Mouse (Mus musculus): ENCODE results near the gene Tbccd1. TPM values are rescaled to one million over a fixed set of nuclear protein-coding genes. Genes with fewer than 3 reads are reported as not detected.
"Not testable (repeated sequence)": the region's sequence is repeated elsewhere in the genome, so short reads cannot be mapped to it uniquely, and the experiment has no call there.

Tbccd1 gene
- polyA plus RNA-seq, 1 experiment from 2014 or later = 28.9 TPM

DNA sequence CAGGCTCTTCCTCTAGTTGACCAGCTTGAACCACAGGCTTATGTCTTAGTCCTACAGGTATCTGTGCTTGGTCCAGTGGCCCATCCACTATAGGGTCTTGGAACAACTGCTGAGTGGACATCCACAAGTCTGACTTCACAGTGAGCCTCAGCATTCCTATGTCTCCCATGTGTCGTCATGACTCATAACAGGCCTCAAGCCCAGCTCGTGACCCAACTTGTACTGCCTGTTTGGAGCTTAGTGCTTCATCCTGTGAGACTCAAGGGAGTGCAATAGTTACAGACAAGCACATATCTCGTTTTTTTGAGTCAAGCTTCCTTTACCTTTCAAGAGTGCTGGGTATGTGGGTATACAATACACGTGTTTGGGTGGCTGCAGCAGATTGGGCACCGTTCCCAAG, 74.8 kb downstream of the Tbccd1 start:
- no peak overlapping the region for H3K9ac ChIP-seq (ENCODE audit: low read length)
- H3K27ac ChIP-seq (ENCODE audit: low read depth) = no peak overlapping the region
- H3K36me3 ChIP-seq (ENCODE audit: control insufficient read depth, insufficient read depth, low read length) = no peaks in the 10 kb centered on the region
- H3K9me3 ChIP-seq (ENCODE audit: control insufficient read depth, low read length) = no peaks in the 10 kb centered on the region
- no peak overlapping the region for H3K4me2 ChIP-seq (ENCODE audit: low read length)
- no peaks in the 10 kb centered on the region for H3K4me1 ChIP-seq (replicated peaks; ENCODE audit: control insufficient read depth, insufficient read depth, low read length)
- no peak for DNase-seq (ENCODE audit: low spot score)
- no peaks in the 10 kb centered on the region for H3K27me3 ChIP-seq (replicated peaks; ENCODE audit: control insufficient read depth, insufficient read depth, low read length)
- ATAC-seq (replicated peaks; ENCODE audit: low FRiP score, low TSS enrichment, low read depth) = no peak
- H3K4me3 ChIP-seq (ENCODE audit: low read depth, low read length) = no peak overlapping the region
- WGBS = 79% methylated on average over 5 of the region's 5 CpGs

DNA sequence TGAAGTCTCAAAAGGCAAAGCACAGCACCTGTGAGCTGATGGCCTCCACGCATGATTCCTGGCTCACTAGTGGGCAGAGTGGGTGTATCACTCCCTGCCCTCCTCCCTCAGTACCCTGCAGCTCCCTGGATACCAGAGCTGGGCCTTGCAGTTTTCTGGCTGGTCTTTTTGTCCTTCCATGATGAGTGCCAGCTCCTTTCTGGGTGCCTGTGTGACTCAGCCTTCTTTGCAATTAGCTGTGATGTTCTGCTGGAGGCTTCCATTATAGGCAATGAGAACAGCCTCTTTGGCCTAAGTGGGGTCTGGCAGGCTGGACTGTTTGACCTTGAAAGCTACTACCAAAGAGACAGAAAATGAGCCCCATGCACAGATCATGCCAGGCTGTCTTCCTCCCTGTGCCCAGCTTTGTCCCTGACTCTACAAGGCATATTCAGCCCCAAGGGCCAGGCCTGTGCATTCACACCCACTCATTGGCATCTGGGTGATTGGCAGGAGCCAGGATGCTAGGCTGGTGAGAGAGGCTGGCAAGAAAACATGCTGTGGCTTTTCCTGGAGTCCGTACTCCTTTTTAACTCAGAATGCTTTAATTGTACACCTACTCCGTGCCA, 78.1 kb downstream of the Tbccd1 start:
- no peaks in the 10 kb centered on the region for H3K4me1 ChIP-seq (replicated peaks; ENCODE audit: control insufficient read depth, insufficient read depth, low read length)
- H3K9me3 ChIP-seq (ENCODE audit: control insufficient read depth, low read length) = no peaks in the 10 kb centered on the region
- H3K4me2 ChIP-seq (ENCODE audit: low read length) = no peak overlapping the region
- DNase-seq (ENCODE audit: low spot score) (no peak), ATAC-seq (replicated peaks; ENCODE audit: low FRiP score, low TSS enrichment, low read depth) (no peak)
- WGBS = 86% methylated on average over 3 of the region's 3 CpGs
- H3K4me3 ChIP-seq (ENCODE audit: low read depth, low read length) = no peak overlapping the region
- H3K27me3 ChIP-seq (replicated peaks; ENCODE audit: control insufficient read depth, insufficient read depth, low read length) = no peaks in the 10 kb centered on the region
- H3K36me3 ChIP-seq (ENCODE audit: control insufficient read depth, insufficient read depth, low read length) = no peaks in the 10 kb centered on the region
- H3K27ac ChIP-seq (ENCODE audit: low read depth) = no peak overlapping the region
- H3K9ac ChIP-seq (ENCODE audit: low read length) = no peak overlapping the region

DNA sequence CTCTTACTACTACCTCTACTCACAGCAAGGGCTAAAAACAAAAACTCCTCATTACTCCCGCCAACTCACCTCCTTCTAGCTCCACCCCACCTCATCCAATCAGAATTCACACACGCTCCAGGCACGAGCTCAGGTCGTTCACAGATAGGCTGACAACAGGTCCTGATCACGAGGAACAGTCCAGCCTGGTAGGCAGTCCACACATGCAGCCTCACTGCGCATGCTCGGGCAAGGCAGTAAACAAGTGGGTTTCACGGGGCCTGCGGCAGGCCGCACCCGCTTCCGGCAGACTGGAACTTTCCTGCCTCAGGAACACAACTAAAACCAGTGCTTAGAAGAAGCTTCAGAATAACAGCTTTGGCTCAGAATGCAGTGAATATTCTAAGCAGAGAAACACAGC, 79.2 kb downstream of the Tbccd1 start:
- not testable (repeated sequence) for H3K4me3 ChIP-seq (ENCODE audit: low read depth, low read length); H3K9ac ChIP-seq (ENCODE audit: low read length); DNase-seq (ENCODE audit: low spot score); H3K4me2 ChIP-seq (ENCODE audit: low read length); H3K27ac ChIP-seq (ENCODE audit: low read depth); H3K36me3 ChIP-seq (ENCODE audit: control insufficient read depth, insufficient read depth, low read length); ATAC-seq (replicated peaks; ENCODE audit: low FRiP score, low TSS enrichment, low read depth); H3K27me3 ChIP-seq (replicated peaks; ENCODE audit: control insufficient read depth, insufficient read depth, low read length); H3K4me1 ChIP-seq (replicated peaks; ENCODE audit: control insufficient read depth, insufficient read depth, low read length); H3K9me3 ChIP-seq (ENCODE audit: control insufficient read depth, low read length)
- WGBS = 89% methylated on average over 12 of the region's 12 CpGs

DNA sequence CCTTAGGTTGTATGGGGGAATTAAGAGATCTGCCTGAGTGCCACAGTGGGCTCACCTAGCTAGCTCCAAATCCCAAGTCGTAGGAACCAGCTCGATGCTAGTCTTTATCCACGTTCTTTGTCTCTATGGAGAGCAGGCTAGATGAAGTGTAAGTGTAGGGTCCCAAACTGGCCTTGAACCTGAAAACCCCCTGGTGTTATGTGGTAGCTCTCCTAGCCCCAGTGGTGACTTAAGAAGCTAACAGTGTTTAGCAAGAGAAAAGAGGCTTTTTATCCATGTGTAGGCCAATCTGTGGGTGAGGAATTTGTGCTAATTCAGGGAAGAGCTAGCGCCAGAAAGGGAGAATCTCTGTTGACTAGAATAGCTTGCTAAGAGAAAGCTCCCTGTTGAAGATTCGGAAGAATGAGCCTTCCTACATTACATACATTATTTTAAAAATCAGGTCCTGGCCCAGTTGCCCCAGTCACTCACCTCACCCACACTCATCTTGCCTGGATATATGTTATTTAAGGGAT, 81.9 kb downstream of the Tbccd1 start:
- Histone ChIP-seq H3K27me3 (replicated peaks; ENCODE audit: control insufficient read depth, insufficient read depth, low read length) (no peaks in the 10 kb centered on the region), H3K4me3 (ENCODE audit: low read depth, low read length) (no peak overlapping the region), H3K4me2 (ENCODE audit: low read length) (no peak overlapping the region), H3K27ac (ENCODE audit: low read depth) (no peak overlapping the region), H3K36me3 (ENCODE audit: control insufficient read depth, insufficient read depth, low read length) (no peaks in the 10 kb centered on the region), H3K4me1 (replicated peaks; ENCODE audit: control insufficient read depth, insufficient read depth, low read length) (no peaks in the 10 kb centered on the region), H3K9ac (ENCODE audit: low read length) (no peak overlapping the region), H3K9me3 (ENCODE audit: control insufficient read depth, low read length) (no peaks in the 10 kb centered on the region)
- ATAC-seq (replicated peaks; ENCODE audit: low FRiP score, low TSS enrichment, low read depth) (no peak), DNase-seq (ENCODE audit: low spot score) (no peak)
- WGBS = 69% methylated on average over 5 of the region's 5 CpGs

DNA sequence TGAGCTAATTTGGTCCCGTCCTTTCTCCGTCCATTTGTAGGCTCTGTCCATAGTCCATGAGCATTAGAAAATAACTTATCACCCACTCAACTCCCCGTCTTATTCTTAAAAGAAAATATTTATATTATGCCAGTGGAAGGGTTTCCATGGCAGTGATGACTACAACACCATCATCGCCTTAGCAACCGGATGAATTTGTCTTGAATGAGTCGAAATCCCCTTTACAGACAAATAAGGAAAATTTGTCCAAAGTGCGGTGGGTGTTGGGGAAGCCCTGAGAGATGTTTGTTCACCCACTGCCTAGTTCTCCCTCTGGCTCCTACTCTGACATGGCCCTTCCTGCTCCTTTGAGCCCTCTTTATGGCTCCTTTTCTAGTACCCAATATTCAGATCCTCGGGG, 88.8 kb downstream of the Tbccd1 start:
- Histone ChIP-seq H3K9ac (ENCODE audit: low read length) (no peak overlapping the region), H3K9me3 (ENCODE audit: control insufficient read depth, low read length) (no peaks in the 10 kb centered on the region), H3K27ac (ENCODE audit: low read depth) (no peak overlapping the region), H3K27me3 (replicated peaks; ENCODE audit: control insufficient read depth, insufficient read depth, low read length) (no peaks in the 10 kb centered on the region), H3K4me3 (ENCODE audit: low read depth, low read length) (no peak overlapping the region), H3K4me1 (replicated peaks; ENCODE audit: control insufficient read depth, insufficient read depth, low read length) (no peaks in the 10 kb centered on the region), H3K4me2 (ENCODE audit: low read length) (no peak overlapping the region), H3K36me3 (ENCODE audit: control insufficient read depth, insufficient read depth, low read length) (no peaks in the 10 kb centered on the region)
- 70% methylated on average over 8 of the region's 8 CpGs for WGBS
- DNase-seq (ENCODE audit: low spot score) (no peak), ATAC-seq (replicated peaks; ENCODE audit: low FRiP score, low TSS enrichment, low read depth) (no peak)

DNA sequence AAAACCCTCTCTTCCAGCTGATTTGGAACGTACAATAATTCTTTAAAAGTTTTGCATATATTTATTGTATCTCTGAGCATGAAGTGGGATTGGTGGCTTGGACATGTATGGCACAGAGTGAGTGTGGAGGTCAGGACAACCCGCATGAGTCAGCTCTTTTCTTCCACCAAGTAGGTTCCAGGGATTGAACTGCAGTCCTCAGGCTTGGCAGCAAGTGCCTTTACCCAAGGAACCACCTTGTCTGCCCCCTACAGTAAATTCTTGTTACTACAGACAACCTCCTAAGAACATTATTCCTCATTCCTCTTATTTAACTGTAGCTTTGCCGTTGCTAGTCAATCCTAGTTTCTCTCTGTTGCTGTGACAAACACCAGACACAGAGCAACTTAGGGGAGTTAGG, 90.1 kb downstream of the Tbccd1 start:
- no peaks in the 10 kb centered on the region for H3K36me3 ChIP-seq (ENCODE audit: control insufficient read depth, insufficient read depth, low read length)
- no peak overlapping the region for H3K9ac ChIP-seq (ENCODE audit: low read length)
- 89% methylated on average over 3 of the region's 3 CpGs for WGBS
- no peaks in the 10 kb centered on the region for H3K4me1 ChIP-seq (replicated peaks; ENCODE audit: control insufficient read depth, insufficient read depth, low read length)
- no peak overlapping the region for H3K27ac ChIP-seq (ENCODE audit: low read depth)
- no peaks in the 10 kb centered on the region for H3K27me3 ChIP-seq (replicated peaks; ENCODE audit: control insufficient read depth, insufficient read depth, low read length)
- H3K4me3 ChIP-seq (ENCODE audit: low read depth, low read length) = no peak overlapping the region
- ATAC-seq (replicated peaks; ENCODE audit: low FRiP score, low TSS enrichment, low read depth) (no peak), DNase-seq (ENCODE audit: low spot score) (no peak)
- no peak overlapping the region for H3K4me2 ChIP-seq (ENCODE audit: low read length)
- H3K9me3 ChIP-seq (ENCODE audit: control insufficient read depth, low read length) = no peaks in the 10 kb centered on the region

DNA sequence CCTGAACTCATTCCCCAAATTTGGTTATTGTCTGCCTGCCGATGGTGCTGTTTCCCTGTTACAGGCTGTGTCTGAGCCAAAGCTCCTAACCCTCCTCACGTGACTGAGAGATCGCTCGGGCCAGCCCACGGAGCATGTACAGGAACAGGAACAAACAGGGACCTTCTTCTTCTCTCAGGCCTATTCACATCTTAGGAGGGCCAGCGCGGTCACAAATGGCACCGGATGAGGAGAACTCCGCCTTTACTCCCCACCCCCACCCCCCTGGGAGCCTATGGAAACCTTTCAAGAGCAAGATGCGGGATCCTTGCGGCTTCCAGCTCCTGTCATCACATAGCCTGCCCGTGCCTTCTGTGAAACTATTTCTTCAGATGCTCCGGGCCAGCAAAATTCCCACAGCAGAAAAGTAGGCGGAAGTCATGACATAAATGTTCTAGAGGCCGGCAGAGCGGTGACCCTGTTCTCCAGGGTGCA, 90.7 kb downstream of the Tbccd1 start:
- Histone ChIP-seq H3K27ac (ENCODE audit: low read depth) (no peak overlapping the region), H3K4me1 (replicated peaks; ENCODE audit: control insufficient read depth, insufficient read depth, low read length) (no peaks in the 10 kb centered on the region), H3K9ac (ENCODE audit: low read length) (no peak overlapping the region), H3K27me3 (replicated peaks; ENCODE audit: control insufficient read depth, insufficient read depth, low read length) (no peaks in the 10 kb centered on the region), H3K4me2 (ENCODE audit: low read length) (no peak overlapping the region), H3K9me3 (ENCODE audit: control insufficient read depth, low read length) (no peaks in the 10 kb centered on the region), H3K4me3 (ENCODE audit: low read depth, low read length) (no peak overlapping the region), H3K36me3 (ENCODE audit: control insufficient read depth, insufficient read depth, low read length) (no peaks in the 10 kb centered on the region)
- ATAC-seq (replicated peaks; ENCODE audit: low FRiP score, low TSS enrichment, low read depth) (no peak), DNase-seq (ENCODE audit: low spot score) (no peak)
- 78% methylated on average over 16 of the region's 16 CpGs for WGBS

DNA sequence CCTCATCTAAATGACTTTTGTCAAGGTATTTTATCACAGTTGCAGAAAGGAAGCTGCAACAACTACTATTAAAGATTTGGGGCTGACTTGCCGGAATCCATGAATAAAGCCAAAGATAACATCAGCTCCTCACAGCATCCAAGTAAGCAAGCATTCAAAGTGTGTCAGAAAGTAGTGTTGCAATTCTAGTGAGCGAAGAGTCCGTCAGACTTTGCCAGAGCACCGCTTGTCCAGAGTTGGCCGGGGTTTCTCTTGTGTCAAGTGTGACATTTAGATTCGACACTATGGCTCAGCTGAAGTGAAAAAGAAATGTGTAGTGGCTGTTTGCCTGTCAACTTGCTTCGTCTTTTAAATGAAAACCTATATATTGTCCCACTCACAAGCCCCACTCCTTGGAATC, 91.9 kb downstream of the Tbccd1 start:
- Histone ChIP-seq H3K27ac (ENCODE audit: low read depth) (no peak overlapping the region), H3K9ac (ENCODE audit: low read length) (no peak overlapping the region), H3K4me3 (ENCODE audit: low read depth, low read length) (no peak overlapping the region), H3K4me1 (replicated peaks; ENCODE audit: control insufficient read depth, insufficient read depth, low read length) (no peaks in the 10 kb centered on the region), H3K36me3 (ENCODE audit: control insufficient read depth, insufficient read depth, low read length) (no peaks in the 10 kb centered on the region), H3K27me3 (replicated peaks; ENCODE audit: control insufficient read depth, insufficient read depth, low read length) (no peaks in the 10 kb centered on the region), H3K4me2 (ENCODE audit: low read length) (no peak overlapping the region), H3K9me3 (ENCODE audit: control insufficient read depth, low read length) (0 out of 2 replicates have a peak, but pooled peaks cover 1% of the 10 kb centered on the region)
- 93% methylated on average over 7 of the region's 7 CpGs for WGBS
- ATAC-seq (replicated peaks; ENCODE audit: low FRiP score, low TSS enrichment, low read depth) = no peak
- DNase-seq (ENCODE audit: low spot score) = no peak
